Mouse (Mus musculus) C2C12 (cell line): ENCODE data around the gene 0610037L13Rik. TPM values are rescaled to one million over a fixed set of nuclear protein-coding genes. Genes with fewer than 3 reads are reported as not detected.

Source experiments
- H3K27me3 ChIP-seq: one replicate; pipeline ENCODE4 v1.6.1; 2011; ENCODE audit not compliant: control insufficient read depth, insufficient read depth, insufficient read length
- H3K36me3 ChIP-seq: one replicate; pipeline ENCODE4 v1.6.1; 2011; ENCODE audit not compliant: control insufficient read depth, insufficient read depth
- H3K4me3 ChIP-seq: one replicate; pipeline ENCODE4 v1.5.1; 2011; ENCODE audit warnings: mild to moderate bottlenecking, control low read depth; ENCODE audit not compliant: poor library complexity, insufficient read depth, severe bottlenecking
- H3K79me2 ChIP-seq: one replicate; pipeline ENCODE4 v1.6.1; 2011; ENCODE audit not compliant: control insufficient read depth, insufficient read depth
- H3K79me3 ChIP-seq: one replicate; pipeline ENCODE4 v1.6.1; 2011; ENCODE audit warnings: low read depth, control low read depth
- H3ac ChIP-seq: one replicate; pipeline ENCODE3; 2011; ENCODE audit warnings: low read depth; ENCODE audit not compliant: control insufficient read depth, insufficient read length
- CEBPB ChIP-seq: IDR thresholded peaks from one replicate; pipeline ENCODE4 v1.6.1; 2011; ENCODE audit warnings: low read depth, mild to moderate bottlenecking, control low read depth, moderate library complexity
- CTCF ChIP-seq: IDR thresholded peaks from one replicate; pipeline ENCODE4 v1.5.1; 2011; ENCODE audit not compliant: control insufficient read depth, insufficient read depth, insufficient read length
- FOSL1 ChIP-seq: IDR thresholded peaks from one replicate; pipeline ENCODE4 v1.8.0; 2011; ENCODE audit warnings: mild to moderate bottlenecking, low read length; ENCODE audit not compliant: poor library complexity, insufficient read depth, severe bottlenecking
- MAX ChIP-seq: IDR thresholded peaks from one replicate; pipeline ENCODE4 v1.6.1; 2011; ENCODE audit warnings: mild to moderate bottlenecking, control low read depth
- MYOD1 ChIP-seq: IDR thresholded peaks from one replicate; pipeline ENCODE4 v1.6.1; 2011; ENCODE audit warnings: low read depth; ENCODE audit not compliant: control insufficient read depth, insufficient read length
- MYOG ChIP-seq: IDR thresholded peaks from one replicate; pipeline ENCODE4 v1.6.1; 2011; ENCODE audit not compliant: control insufficient read depth, insufficient read length; ENCODE audit errors: extremely low read depth
- USF1 ChIP-seq: IDR thresholded peaks from one replicate; pipeline ENCODE4 v1.6.1; 2011; ENCODE audit warnings: low read depth, mild to moderate bottlenecking, control low read depth, moderate library complexity
- polyA plus RNA-seq: library from polyadenylated mRNA; unstranded; fragments of >200 nt; fragmentation: generic; extraction: Trizol; gene quantifications from one replicate; pipeline ENCODE4 v1.2.1, GENCODE M21; 2012; ENCODE audit warnings: missing spikeins

Gene 0610037L13Rik
- polyA plus RNA-seq, 1 experiment = 78.7 TPM

- Histone ChIP-seq H3K36me3 (peaks cover 43% of the 10 kb centered on the region), H3K79me3 (no peaks in the 10 kb centered on the region), H3K27me3 (no peaks in the 10 kb centered on the region), H3K4me3 (no peak overlapping the region), H3ac (no peak overlapping the region), H3K79me2 (no peaks in the 10 kb centered on the region)
- TF ChIP-seq MYOG (no peak), FOSL1 (peak; percentile 18), MYOD1 (no peak)
Measured at GRCm38 (mm10) chr4:107864866-107865265, 24.7 kb upstream of the 0610037L13Rik start.

DNA sequence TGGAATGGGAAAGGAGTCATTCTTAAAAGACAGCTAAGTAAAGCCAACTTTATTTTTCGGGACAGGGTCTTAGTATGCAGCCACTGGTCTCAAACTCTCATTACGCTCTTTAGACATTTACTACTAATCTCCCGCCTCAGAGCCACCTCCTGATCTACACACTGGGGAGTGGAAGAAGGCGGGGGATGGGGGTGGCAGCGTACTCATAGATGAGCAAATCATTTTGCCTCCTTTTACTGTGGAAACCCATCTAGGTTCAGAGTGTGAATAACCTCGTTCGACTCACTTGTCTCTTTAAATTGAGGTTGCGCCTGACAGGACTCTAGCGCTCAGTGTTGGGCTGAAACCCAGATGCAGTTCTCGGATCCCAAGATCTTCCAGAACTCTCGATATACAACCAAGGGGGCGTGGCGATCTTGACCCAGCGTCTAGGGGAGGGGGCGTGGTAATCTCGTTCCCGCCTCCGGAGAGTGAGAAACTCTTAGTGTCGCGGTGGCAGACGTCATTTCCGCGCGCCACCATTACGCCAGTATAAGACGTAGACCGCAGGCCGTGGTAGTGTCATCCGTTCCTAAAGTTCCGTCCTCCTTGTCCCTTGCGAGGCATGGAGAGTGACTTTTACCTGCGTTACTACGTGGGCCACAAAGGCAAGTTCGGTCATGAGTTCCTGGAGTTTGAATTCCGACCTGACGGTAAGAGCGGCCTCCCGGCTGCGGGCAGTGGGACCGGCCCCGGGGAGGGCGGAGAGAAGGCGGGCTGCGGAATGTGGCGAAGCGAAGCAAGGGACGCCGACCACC lies 10.2 kb upstream of the 0610037L13Rik start, which contains the start of gene Magoh:
TSS of gene Magoh (plus strand) at position 502 of the 797 bp plus-strand sequence.
- Histone ChIP-seq H3K79me2 (peaks cover 33% of the 10 kb centered on the region), H3ac (peak within 1 kb of the TSS; percentile 78), H3K36me3 (peaks cover 35% of the 10 kb centered on the region), H3K27me3 (no peaks in the 10 kb centered on the region), H3K79me3 (peaks cover 21% of the 10 kb centered on the region), H3K4me3 (peak within 1 kb of the TSS; percentile 93)
- TF ChIP-seq CTCF (no peak), MAX (peak; percentile 40), FOSL1 (no peak), MYOD1 (no peak)

DNA sequence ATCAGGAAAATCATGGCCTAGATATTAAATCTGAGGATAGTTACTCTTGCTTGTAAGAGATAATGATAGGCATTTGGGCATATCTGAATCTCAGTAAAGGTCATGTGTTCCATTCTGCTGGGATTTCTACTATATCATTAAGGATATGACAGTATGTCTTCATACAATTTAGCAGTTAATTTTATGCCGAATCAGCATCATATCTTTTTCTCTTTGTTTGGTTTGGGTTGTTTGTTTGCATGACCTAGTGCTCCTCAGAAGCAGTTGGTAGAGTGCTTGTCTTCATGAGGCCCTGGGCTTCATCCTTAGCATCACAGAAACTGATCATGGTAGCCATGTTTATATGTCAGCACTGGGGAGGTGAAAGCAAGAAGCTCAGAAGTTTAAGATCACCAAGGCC lies 8.0 kb upstream of the 0610037L13Rik start:
- no peak overlapping the region for H3K4me3 ChIP-seq
- H3K27me3 ChIP-seq = no peaks in the 10 kb centered on the region
- peaks cover 56% of the 10 kb centered on the region for H3K36me3 ChIP-seq
- no peak overlapping the region for H3ac ChIP-seq
- H3K79me3 ChIP-seq = peaks cover 21% of the 10 kb centered on the region
- peaks cover 33% of the 10 kb centered on the region for H3K79me2 ChIP-seq
- TF ChIP-seq CEBPB (no peak), USF1 (no peak), MYOG (no peak), FOSL1 (no peak)

DNA sequence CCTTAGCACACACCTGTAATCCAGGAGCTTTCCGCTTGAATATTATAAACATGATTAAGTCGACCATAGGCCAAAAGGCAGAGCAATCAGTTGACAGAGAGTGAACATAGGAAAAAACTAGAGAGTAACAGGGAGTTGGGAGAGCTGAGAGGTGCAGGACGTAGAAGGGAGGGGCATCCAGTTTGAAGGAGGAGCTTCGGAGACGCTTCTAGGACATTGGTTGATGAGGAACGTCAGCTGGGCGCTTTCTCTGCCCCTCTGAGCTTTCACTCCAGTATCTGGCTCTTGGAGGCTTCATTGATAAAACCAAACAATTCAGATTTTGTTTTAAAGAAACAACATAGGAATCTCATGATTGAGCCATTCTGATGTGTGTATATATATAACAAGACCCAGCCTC lies 3.2 kb upstream of the 0610037L13Rik start:
- no peak for TF ChIP-seq USF1
- TF ChIP-seq CTCF = no peak
- no peak for TF ChIP-seq MYOG
- no peak overlapping the region for H3ac ChIP-seq
- H3K79me3 ChIP-seq = peaks cover 5% of the 10 kb centered on the region
- H3K79me2 ChIP-seq = peaks cover 27% of the 10 kb centered on the region
- peaks cover 77% of the 10 kb centered on the region for H3K36me3 ChIP-seq
- no peaks in the 10 kb centered on the region for H3K27me3 ChIP-seq
- H3K4me3 ChIP-seq = no peak overlapping the region

DNA sequence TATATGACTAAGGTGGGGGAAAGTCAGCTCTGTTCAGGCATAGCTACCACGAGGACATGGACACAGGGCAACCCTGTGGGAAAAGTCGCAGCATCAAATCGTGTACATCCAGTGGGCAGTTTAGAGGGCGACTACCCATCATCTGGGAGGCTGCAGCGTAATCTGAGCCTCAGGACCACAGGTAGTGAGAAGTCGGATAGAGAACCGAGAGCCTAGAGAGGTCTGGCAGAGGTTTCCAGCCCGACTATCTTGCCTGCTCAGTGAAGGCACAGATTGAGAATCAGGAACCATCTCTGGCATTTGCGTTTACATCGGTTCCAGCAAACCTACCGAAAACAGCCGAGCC lies 255 bp upstream of the 0610037L13Rik start:
- peak overlapping the region; percentile 53 for H3K4me3 ChIP-seq
- no peaks in the 10 kb centered on the region for H3K27me3 ChIP-seq
- H3K79me2 ChIP-seq = peaks cover 12% of the 10 kb centered on the region
- no peak for TF ChIP-seq CTCF
- H3K36me3 ChIP-seq = peaks cover 67% of the 10 kb centered on the region
- peak overlapping the region; percentile 76 for H3ac ChIP-seq
- H3K79me3 ChIP-seq = peaks cover 2% of the 10 kb centered on the region

DNA sequence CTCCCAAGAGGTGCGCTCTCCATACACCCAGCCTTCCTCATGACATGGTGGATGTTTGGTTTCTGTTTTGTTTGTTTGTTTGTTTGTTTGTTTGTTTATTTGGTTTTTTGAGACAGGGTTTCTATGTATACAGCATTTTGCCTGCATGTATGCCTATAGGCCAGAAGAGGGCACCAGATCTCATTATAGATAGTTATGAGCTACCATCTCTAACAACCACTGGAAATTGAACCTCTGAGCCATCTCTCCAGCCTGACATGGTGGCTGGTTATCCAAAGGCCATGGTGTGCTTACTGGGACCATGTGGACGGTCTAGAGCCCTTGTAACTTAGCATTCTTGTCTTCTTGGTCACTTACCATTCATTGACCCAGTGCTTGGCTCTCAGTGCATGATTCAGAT lies 3.0 kb downstream of the 0610037L13Rik start:
- TF ChIP-seq MAX (no peak), CTCF (no peak), MYOG (no peak), CEBPB (no peak), FOSL1 (no peak), MYOD1 (no peak), USF1 (no peak)
- peaks cover 50% of the 10 kb centered on the region for H3K36me3 ChIP-seq
- H3K79me3 ChIP-seq = peaks cover 2% of the 10 kb centered on the region

DNA sequence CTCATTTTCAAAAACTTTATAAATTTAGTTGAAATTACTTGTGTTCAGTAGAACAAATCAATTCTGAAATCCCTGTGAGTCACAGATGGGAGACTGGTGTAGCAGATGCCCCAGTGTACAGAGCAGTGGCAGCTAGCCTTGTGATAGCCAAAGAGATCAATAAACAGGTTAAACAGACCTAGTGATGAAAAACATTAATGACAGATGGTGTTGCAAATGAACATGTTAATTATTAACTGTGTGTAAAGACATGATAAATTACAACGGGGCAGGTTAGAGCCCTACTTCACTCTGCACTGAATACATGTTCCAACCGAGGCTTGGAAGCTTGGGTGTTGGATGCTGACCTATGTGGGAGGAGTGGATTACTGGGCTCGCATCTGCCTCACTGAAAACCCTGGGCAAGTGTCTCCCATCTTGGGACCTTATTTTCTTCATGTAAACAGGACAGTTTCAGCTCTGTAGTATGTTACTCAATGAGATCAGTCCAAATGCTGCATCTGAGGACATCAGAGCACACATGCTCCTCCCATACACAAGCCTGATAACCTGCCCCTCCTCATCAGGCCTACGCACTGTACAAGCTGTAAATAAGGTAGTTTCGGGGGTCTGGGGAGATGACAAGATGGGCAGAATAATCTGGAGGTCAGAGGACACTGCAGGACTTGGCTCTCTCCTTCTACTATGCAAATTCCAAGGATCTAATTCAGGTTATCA lies 9.8 kb downstream of the 0610037L13Rik start:
- no peaks in the 10 kb centered on the region for H3K27me3 ChIP-seq
- TF ChIP-seq CTCF = no peak
- no peak for TF ChIP-seq CEBPB
- no peak for TF ChIP-seq MYOD1
- TF ChIP-seq MYOG = no peak
- no peak for TF ChIP-seq USF1
- TF ChIP-seq FOSL1 = no peak
- TF ChIP-seq MAX = no peak
- no peak overlapping the region for H3ac ChIP-seq
- H3K79me2 ChIP-seq = no peaks in the 10 kb centered on the region
- no peak overlapping the region for H3K4me3 ChIP-seq
- peaks cover 25% of the 10 kb centered on the region for H3K36me3 ChIP-seq
- no peaks in the 10 kb centered on the region for H3K79me3 ChIP-seq

More for the DNA sequence above, 3.0 kb downstream of the 0610037L13Rik start:
- H3ac ChIP-seq = no peak overlapping the region
- no peak overlapping the region for H3K4me3 ChIP-seq
- H3K27me3 ChIP-seq = no peaks in the 10 kb centered on the region
- peaks cover 12% of the 10 kb centered on the region for H3K79me2 ChIP-seq
